Mouse (Mus musculus): ENCODE data around the gene Atp8b2. TPM values are rescaled to one million over a fixed set of nuclear protein-coding genes. Genes with fewer than 3 reads are reported as not detected.

The Atp8b2 gene
- polyA plus RNA-seq (2012; rRNA removed): 10.4 and 17.3 TPM in 2 replicates

DNA sequence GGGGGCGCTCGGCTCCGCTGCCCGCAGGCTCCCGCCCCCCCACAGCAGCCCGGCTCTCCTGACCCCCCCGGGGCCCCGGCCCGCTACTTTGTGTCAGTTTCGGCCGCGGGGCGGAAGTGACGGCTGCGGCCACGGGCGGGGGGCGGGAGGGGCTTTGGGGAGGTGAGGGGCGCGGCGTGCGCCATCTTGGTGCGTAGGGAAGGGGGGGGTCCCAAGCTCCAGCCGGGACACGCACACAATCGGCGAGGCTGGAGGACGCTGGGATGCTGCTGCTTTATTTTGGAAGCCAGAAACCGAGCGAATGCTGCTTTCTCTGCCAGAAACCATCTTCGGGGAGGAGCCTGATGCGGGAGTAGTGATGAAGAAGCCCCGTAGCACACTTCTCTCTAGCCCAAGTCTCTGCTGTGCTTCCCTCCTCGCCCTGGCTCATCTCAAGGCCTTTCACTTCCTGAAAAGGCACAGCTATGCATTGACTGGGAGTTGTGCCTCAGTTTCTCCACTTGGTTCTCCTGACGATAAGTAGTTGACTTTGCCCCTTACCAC, at the start of gene Atp8b2:
Gene Atp8b2, minus strand, starts transcription at position 288 of the 543 bp plus-strand sequence.

DNA sequence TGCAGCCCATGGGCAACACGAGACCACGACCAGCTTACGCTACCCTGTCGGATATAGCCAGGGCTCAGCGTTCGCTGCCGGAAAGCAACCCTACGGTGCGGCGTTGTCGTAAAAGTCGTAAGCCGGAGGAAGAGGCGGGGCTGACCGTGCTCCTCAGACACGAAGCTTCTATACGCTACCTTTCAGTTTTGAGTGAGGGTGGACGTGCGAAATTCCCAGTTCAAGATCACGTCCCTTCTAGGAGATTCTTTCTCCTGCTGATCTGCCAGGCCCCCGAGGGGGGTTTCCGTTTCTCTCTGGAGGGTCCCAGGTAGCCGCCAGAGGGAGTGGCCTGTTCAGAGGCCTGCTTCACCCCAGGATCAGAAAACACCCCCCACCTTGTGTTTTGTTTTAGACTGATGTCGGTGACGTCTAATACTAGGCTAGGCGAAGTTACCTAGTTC, 35.3 kb upstream of the Atp8b2 start, which contains the start of gene Hax1:
Gene Hax1, minus strand, starts transcription at position 169 of the 443 bp plus-strand sequence.

DNA sequence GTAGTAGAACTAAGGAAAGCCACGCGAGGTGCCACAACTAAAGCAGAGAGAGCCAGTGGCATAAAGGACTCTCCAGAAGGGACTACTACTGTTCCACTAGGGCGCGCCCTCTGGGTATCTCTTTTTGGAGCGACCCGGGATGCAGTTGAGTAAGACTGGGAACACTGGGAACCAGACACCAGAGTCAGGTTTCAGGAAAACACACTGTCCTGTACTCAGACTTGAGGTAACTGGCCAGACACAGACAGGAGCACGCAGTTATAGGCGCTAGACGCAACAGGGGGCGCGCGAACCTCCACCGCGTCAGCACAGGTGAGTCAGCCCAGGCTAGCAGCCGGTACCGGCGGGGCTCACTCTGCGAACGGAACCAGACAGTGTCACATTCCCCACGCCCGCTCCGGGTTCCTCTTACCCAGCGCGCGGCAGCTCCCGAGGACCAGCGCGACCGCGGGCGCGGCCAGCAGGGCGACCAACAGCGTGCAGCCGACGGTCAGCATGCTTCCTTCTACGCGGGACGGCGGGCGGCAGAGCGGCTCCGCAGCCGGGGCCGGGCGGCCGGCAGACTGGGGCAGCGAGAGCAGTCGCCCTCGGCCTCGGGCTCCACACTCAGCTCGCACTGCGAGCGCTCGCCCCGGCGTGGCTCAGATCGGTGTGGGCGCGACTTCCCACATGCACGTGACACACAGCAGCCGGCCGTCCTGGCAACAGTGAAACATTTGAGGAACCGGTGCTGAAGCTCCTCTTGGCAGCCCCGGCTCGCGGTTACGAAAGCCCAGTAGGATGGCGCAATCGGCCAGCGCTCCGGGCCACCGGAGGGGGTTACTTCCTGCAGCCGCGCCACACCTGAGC, 50.5 kb downstream of the Atp8b2 start, which contains the start of gene Il6ra:
Gene Il6ra, minus strand, starts transcription at position 654 of the 849 bp plus-strand sequence.

Other genes starting within 250 kb of the Atp8b2 start
- gene Adar, start 248.5 kb downstream of the Atp8b2 start, polyA plus RNA-seq (2012; rRNA removed): 16.0 and 19.1 TPM in 2 replicates
- 0.35 and 0.39 TPM in 2 replicates for gene Chrnb2, start 198.9 kb downstream of the Atp8b2 start, polyA plus RNA-seq (2012; rRNA removed)
- gene Ube2q1, start 189.9 kb downstream of the Atp8b2 start, polyA plus RNA-seq (2012; rRNA removed): 9.3 and 16.4 TPM in 2 replicates
- gene She, start 132.1 kb downstream of the Atp8b2 start, polyA plus RNA-seq (2012; rRNA removed): 0.52 and 0.55 TPM in 2 replicates
- 2.4 and 2.6 TPM in 2 replicates for gene Il6ra, start 50.3 kb downstream of the Atp8b2 start, polyA plus RNA-seq (2012; rRNA removed)
- gene Hax1, start 35.3 kb upstream of the Atp8b2 start, polyA plus RNA-seq (2012; rRNA removed): 21.9 and 22.9 TPM in 2 replicates
- 7.6 and 8.7 TPM in 2 replicates for gene 4933434E20Rik, start 88.1 kb upstream of the Atp8b2 start, polyA plus RNA-seq (2012; rRNA removed)
- gene Ubap2l, start 89.1 kb upstream of the Atp8b2 start, polyA plus RNA-seq (2012; rRNA removed): 29.1 and 37.6 TPM in 2 replicates
- gene Tpm3, start 109.1 kb upstream of the Atp8b2 start, polyA plus RNA-seq (2012; rRNA removed): 39.8 and 65.3 TPM in 2 replicates
- 0.09 and 0.10 TPM in 2 replicates for gene Nup210l, start 140.6 kb upstream of the Atp8b2 start, polyA plus RNA-seq (2012; rRNA removed)